Mouse (Mus musculus): ENCODE results near the gene Sde2. TPM values are rescaled to one million over a fixed set of nuclear protein-coding genes. Genes with fewer than 3 reads are reported as not detected.

The Sde2 gene
- 26.1 and 28.7 TPM in 2 replicates for polyA plus RNA-seq (2014; fragmentation: Nextera tagmentation; extraction: Ambion mirVana)

- peak; percentile 100 for DNase-seq
- peak; percentile 97 for ATAC-seq (ENCODE audit: low FRiP score, low TSS enrichment)
- no peaks in the 10 kb centered on the region for H3K27me3 ChIP-seq (ENCODE audit: control insufficient read depth, insufficient read depth, low read length)
- H3K4me1 ChIP-seq (ENCODE audit: control insufficient read depth, insufficient read depth, low read length), result peaks cover 36% of the 10 kb centered on the region
- peak within 1 kb of the TSS; percentile 79 for H3K9ac ChIP-seq (replicated peaks; ENCODE audit: low read length)
- H3K27ac ChIP-seq (replicated peaks; ENCODE audit: low read depth, low read length), result peak within 1 kb of the TSS; percentile 99
- H3K4me3 ChIP-seq (replicated peaks; ENCODE audit: low read depth, low read length), result peak within 1 kb of the TSS; percentile 78
- WGBS, result under 1% methylated on average over 76 of the region's 77 CpGs
- no peaks in the 10 kb centered on the region for H3K9me3 ChIP-seq (ENCODE audit: control insufficient read depth, low read length)
- H3K4me2 ChIP-seq (ENCODE audit: low read length), result peak within 1 kb of the TSS; percentile 91
- peaks cover 2% of the 10 kb centered on the region; the same call in 1 of the 2 replicates for H3K36me3 ChIP-seq (ENCODE audit: control insufficient read depth, insufficient read depth, low read length)
Observed at GRCm38 (mm10) chr1:180850316-180851270, at the start of gene Sde2. TSS of gene Sde2 (plus strand) at chr1:180851127.

- 90% methylated on average over 3 of the region's 3 CpGs for WGBS
- DNase-seq, result no peak
- Histone ChIP-seq H3K9me3 (ENCODE audit: control insufficient read depth, low read length) (no peaks in the 10 kb centered on the region), H3K4me1 (ENCODE audit: control insufficient read depth, insufficient read depth, low read length) (no peaks in the 10 kb centered on the region), H3K4me3 (replicated peaks; ENCODE audit: low read depth, low read length) (no peak overlapping the region), H3K27me3 (ENCODE audit: control insufficient read depth, insufficient read depth, low read length) (no peaks in the 10 kb centered on the region), H3K4me2 (ENCODE audit: low read length) (no peak overlapping the region), H3K36me3 (ENCODE audit: control insufficient read depth, insufficient read depth, low read length) (peaks cover 60% of the 10 kb centered on the region), H3K9ac (replicated peaks; ENCODE audit: low read length) (no peak overlapping the region), H3K27ac (replicated peaks; ENCODE audit: low read depth, low read length) (no peak overlapping the region)
- no peak for ATAC-seq (ENCODE audit: low FRiP score, low TSS enrichment)
Observed at GRCm38 (mm10) chr1:180801466-180801994, 49.4 kb upstream of the Sde2 start.

- peaks cover 80% of the 10 kb centered on the region for H3K36me3 ChIP-seq (ENCODE audit: control insufficient read depth, insufficient read depth, low read length)
- no peak overlapping the region for H3K4me2 ChIP-seq (ENCODE audit: low read length)
- no peaks in the 10 kb centered on the region for H3K9me3 ChIP-seq (ENCODE audit: control insufficient read depth, low read length)
- ATAC-seq (ENCODE audit: low FRiP score, low TSS enrichment) (no peak), DNase-seq (no peak)
- H3K27me3 ChIP-seq (ENCODE audit: control insufficient read depth, insufficient read depth, low read length), result no peaks in the 10 kb centered on the region
- no peak overlapping the region for H3K9ac ChIP-seq (replicated peaks; ENCODE audit: low read length)
- peaks cover 2% of the 10 kb centered on the region; the same call in 1 of the 2 replicates for H3K4me1 ChIP-seq (ENCODE audit: control insufficient read depth, insufficient read depth, low read length)
- no peak overlapping the region for H3K4me3 ChIP-seq (replicated peaks; ENCODE audit: low read depth, low read length)
- WGBS, result 89% methylated on average over 6 of the region's 6 CpGs
- H3K27ac ChIP-seq (replicated peaks; ENCODE audit: low read depth, low read length), result no peak overlapping the region
Observed at GRCm38 (mm10) chr1:180803881-180804280, 47.0 kb upstream of the Sde2 start.

- Histone ChIP-seq H3K4me1 (ENCODE audit: control insufficient read depth, insufficient read depth, low read length) (peaks cover 18% of the 10 kb centered on the region), H3K27ac (replicated peaks; ENCODE audit: low read depth, low read length) (no peak overlapping the region), H3K9me3 (ENCODE audit: control insufficient read depth, low read length) (no peaks in the 10 kb centered on the region), H3K4me2 (ENCODE audit: low read length) (peak overlapping the region; percentile 24), H3K9ac (replicated peaks; ENCODE audit: low read length) (0 out of 2 replicates have a peak overlapping the region, but pooled peaks have one; percentile 10), H3K27me3 (ENCODE audit: control insufficient read depth, insufficient read depth, low read length) (no peaks in the 10 kb centered on the region), H3K36me3 (ENCODE audit: control insufficient read depth, insufficient read depth, low read length) (peaks cover 69% of the 10 kb centered on the region), H3K4me3 (replicated peaks; ENCODE audit: low read depth, low read length) (no peak overlapping the region)
- ATAC-seq (ENCODE audit: low FRiP score, low TSS enrichment), result no peak
- 80% methylated on average over 5 of the region's 5 CpGs for WGBS
- no peak for DNase-seq
Observed at GRCm38 (mm10) chr1:180808831-180809230, 42.1 kb upstream of the Sde2 start.

- peaks cover 48% of the 10 kb centered on the region for H3K36me3 ChIP-seq (ENCODE audit: control insufficient read depth, insufficient read depth, low read length)
- no peak for ATAC-seq (ENCODE audit: low FRiP score, low TSS enrichment)
- peak; percentile 56 for DNase-seq
- WGBS, result 68% methylated on average over 7 of the region's 7 CpGs
- no peaks in the 10 kb centered on the region for H3K9me3 ChIP-seq (ENCODE audit: control insufficient read depth, low read length)
- no peaks in the 10 kb centered on the region for H3K27me3 ChIP-seq (ENCODE audit: control insufficient read depth, insufficient read depth, low read length)
- H3K9ac ChIP-seq (replicated peaks; ENCODE audit: low read length), result no peak overlapping the region
- H3K27ac ChIP-seq (replicated peaks; ENCODE audit: low read depth, low read length), result no peak overlapping the region
- peak overlapping the region; percentile 58 for H3K4me2 ChIP-seq (ENCODE audit: low read length)
- peaks cover 33% of the 10 kb centered on the region for H3K4me1 ChIP-seq (ENCODE audit: control insufficient read depth, insufficient read depth, low read length)
- peak overlapping the region; percentile 96 for H3K4me3 ChIP-seq (replicated peaks; ENCODE audit: low read depth, low read length)
Observed at GRCm38 (mm10) chr1:180810976-180811375, 40.0 kb upstream of the Sde2 start.

- WGBS, result 6% methylated on average over 27 of the region's 27 CpGs
- Histone ChIP-seq H3K4me2 (ENCODE audit: low read length) (peak overlapping the region; percentile 58), H3K9me3 (ENCODE audit: control insufficient read depth, low read length) (no peaks in the 10 kb centered on the region), H3K27me3 (ENCODE audit: control insufficient read depth, insufficient read depth, low read length) (no peaks in the 10 kb centered on the region), H3K27ac (replicated peaks; ENCODE audit: low read depth, low read length) (peak overlapping the region; percentile 100), H3K4me1 (ENCODE audit: control insufficient read depth, insufficient read depth, low read length) (peaks cover 36% of the 10 kb centered on the region), H3K36me3 (ENCODE audit: control insufficient read depth, insufficient read depth, low read length) (peaks cover 39% of the 10 kb centered on the region), H3K4me3 (replicated peaks; ENCODE audit: low read depth, low read length) (peak overlapping the region; percentile 96), H3K9ac (replicated peaks; ENCODE audit: low read length) (peak overlapping the region; percentile 99)
- DNase-seq (no peak), ATAC-seq (ENCODE audit: low FRiP score, low TSS enrichment) (no peak)
Observed at GRCm38 (mm10) chr1:180811596-180812462, 39.1 kb upstream of the Sde2 start.

GRCm38 (mm10) chr1:180812463-180813408 lies 38.2 kb upstream of the Sde2 start:
- Histone ChIP-seq H3K4me3 (replicated peaks; ENCODE audit: low read depth, low read length) (peak overlapping the region; percentile 96), H3K9ac (replicated peaks; ENCODE audit: low read length) (peak overlapping the region; percentile 99), H3K4me2 (ENCODE audit: low read length) (peak overlapping the region; percentile 58), H3K27ac (replicated peaks; ENCODE audit: low read depth, low read length) (peak overlapping the region; percentile 100), H3K27me3 (ENCODE audit: control insufficient read depth, insufficient read depth, low read length) (no peaks in the 10 kb centered on the region), H3K36me3 (ENCODE audit: control insufficient read depth, insufficient read depth, low read length) (peaks cover 30% of the 10 kb centered on the region), H3K9me3 (ENCODE audit: control insufficient read depth, low read length) (no peaks in the 10 kb centered on the region), H3K4me1 (ENCODE audit: control insufficient read depth, insufficient read depth, low read length) (peaks cover 36% of the 10 kb centered on the region)
- peak; percentile 78 for DNase-seq
- peak; percentile 48 for ATAC-seq (ENCODE audit: low FRiP score, low TSS enrichment)
- under 1% methylated on average over 68 of the region's 71 CpGs for WGBS
